Mouse (Mus musculus) embryonic facial prominence, embryonic 13.5 days (tissue): ENCODE measurements around the gene Gatad2b. TPM values are rescaled to one million over a fixed set of nuclear protein-coding genes. Genes with fewer than 3 reads are reported as not detected.

ENCODE experiments used
- ATAC-seq: fragments of 200-750 bp; cut with Nextera tagmentation; 2 replicates; pipeline ENCODE4 v1.8.0; 2017; ENCODE audit warnings: low read depth; ENCODE audit not compliant: insufficient number of reproducible peaks, insufficient read depth, low FRiP score, low TSS enrichment
- H3K27ac ChIP-seq: fragments of 300-500 bp; sonication (generic); 2 replicates; pipeline ENCODE4 v1.5.1; 2015; ENCODE audit warnings: moderate library complexity, mild to moderate bottlenecking, inconsistent platforms
- H3K27me3 ChIP-seq: fragments of 300-500 bp; sonication (generic); 2 replicates; pipeline ENCODE4 v1.6.1; 2015; ENCODE audit warnings: mild to moderate bottlenecking, inconsistent platforms
- H3K36me3 ChIP-seq: fragments of 300-500 bp; sonication (generic); 2 replicates; pipeline ENCODE4 v1.6.1; 2015; ENCODE audit warnings: mild to moderate bottlenecking, inconsistent platforms
- H3K4me1 ChIP-seq: fragments of 300-500 bp; sonication (generic); 2 replicates; pipeline ENCODE4 v1.6.1; 2015; ENCODE audit warnings: inconsistent platforms
- H3K4me2 ChIP-seq: fragments of 300-500 bp; sonication (generic); 2 replicates; pipeline ENCODE4 v1.6.1; 2015; ENCODE audit warnings: moderate library complexity, mild to moderate bottlenecking, inconsistent platforms
- H3K4me3 ChIP-seq: fragments of 300-500 bp; sonication (generic); 2 replicates; pipeline ENCODE4 v1.5.1; 2015; ENCODE audit warnings: mild to moderate bottlenecking, inconsistent platforms
- H3K9ac ChIP-seq: fragments of 300-500 bp; sonication (generic); 2 replicates; pipeline ENCODE4 v1.6.1; 2015; ENCODE audit warnings: mild to moderate bottlenecking, inconsistent platforms
- H3K9me3 ChIP-seq: fragments of 300-500 bp; sonication (generic); 2 replicates; pipeline ENCODE4 v1.6.1; 2016; ENCODE audit warnings: inconsistent platforms
- WGBS: fragments of 180-500 bp; shearing (Covaris S2); methylation state at CpG from one replicate; pipeline ENCODE4 v1.1.7; 2015; ENCODE audit warnings: mixed read lengths; 5-methylcytosine and 5-hydroxymethylcytosine counted together
- polyA plus RNA-seq: library from polyadenylated mRNA; unstranded; fragments of >200 nt; fragmentation: Nextera tagmentation; extraction: Ambion mirVana; gene quantifications from 2 replicates; pipeline ENCODE4 v1.2.1, GENCODE M21; 2015

Gatad2b gene
- polyA plus RNA-seq, 1 experiment from 2014 or later = 24.5 TPM

- WGBS = 91% methylated on average over 10 of the region's 10 CpGs
- Histone ChIP-seq H3K4me3 (peak overlapping the region; percentile 76; the same call in 1 of the 2 replicates), H3K4me2 (peak overlapping the region; percentile 92), H3K9ac (no peak overlapping the region; the same call in 1 of the 2 replicates), H3K36me3 (peaks cover 34% of the 10 kb centered on the region), H3K27ac (no peak overlapping the region), H3K27me3 (no peaks in the 10 kb centered on the region), H3K4me1 (peaks cover 45% of the 10 kb centered on the region), H3K9me3 (no peaks in the 10 kb centered on the region)
- no peak for ATAC-seq
Measured at GRCm38 (mm10) chr3:90386817-90387216, 93.8 kb downstream of the Gatad2b start.

GRCm38 (mm10) chr3:90387483-90387882, 94.5 kb downstream of the Gatad2b start:
- Histone ChIP-seq H3K9ac (peak overlapping the region; percentile 93), H3K27me3 (no peaks in the 10 kb centered on the region), H3K27ac (no peak overlapping the region), H3K4me3 (peak overlapping the region; percentile 76), H3K4me1 (peaks cover 50% of the 10 kb centered on the region), H3K9me3 (no peaks in the 10 kb centered on the region), H3K36me3 (peaks cover 41% of the 10 kb centered on the region), H3K4me2 (peak overlapping the region; percentile 92)
- ATAC-seq = no peak
- 58% methylated on average over 11 of the region's 11 CpGs for WGBS

DNA sequence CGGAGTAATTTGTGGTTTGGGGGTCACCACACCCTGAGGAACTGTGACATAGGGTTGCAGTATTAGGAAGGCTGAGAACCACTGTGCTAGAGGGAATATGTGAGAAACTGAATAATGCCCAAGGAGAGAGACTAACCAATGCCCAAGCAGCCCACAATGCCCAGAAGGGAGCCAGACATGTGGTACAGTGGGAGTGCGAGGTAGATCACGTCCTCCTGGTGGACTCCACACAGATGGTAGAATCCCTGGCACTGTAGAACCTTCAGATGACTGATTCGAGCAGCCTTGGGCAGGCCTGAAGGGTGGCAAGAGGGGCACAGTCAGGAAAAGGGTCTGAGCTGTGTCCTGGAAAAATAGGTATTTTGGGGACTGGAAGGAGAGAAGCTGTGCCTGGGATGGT, 95.2 kb downstream of the Gatad2b start:
- Histone ChIP-seq H3K4me3 (peak overlapping the region; percentile 76), H3K27me3 (no peaks in the 10 kb centered on the region), H3K36me3 (peaks cover 48% of the 10 kb centered on the region), H3K4me2 (peak overlapping the region; percentile 92), H3K4me1 (peaks cover 50% of the 10 kb centered on the region), H3K9ac (peak overlapping the region; percentile 93), H3K9me3 (no peaks in the 10 kb centered on the region), H3K27ac (peak overlapping the region; percentile 98)
- no peak for ATAC-seq
- WGBS = 59% methylated on average over 4 of the region's 4 CpGs

DNA sequence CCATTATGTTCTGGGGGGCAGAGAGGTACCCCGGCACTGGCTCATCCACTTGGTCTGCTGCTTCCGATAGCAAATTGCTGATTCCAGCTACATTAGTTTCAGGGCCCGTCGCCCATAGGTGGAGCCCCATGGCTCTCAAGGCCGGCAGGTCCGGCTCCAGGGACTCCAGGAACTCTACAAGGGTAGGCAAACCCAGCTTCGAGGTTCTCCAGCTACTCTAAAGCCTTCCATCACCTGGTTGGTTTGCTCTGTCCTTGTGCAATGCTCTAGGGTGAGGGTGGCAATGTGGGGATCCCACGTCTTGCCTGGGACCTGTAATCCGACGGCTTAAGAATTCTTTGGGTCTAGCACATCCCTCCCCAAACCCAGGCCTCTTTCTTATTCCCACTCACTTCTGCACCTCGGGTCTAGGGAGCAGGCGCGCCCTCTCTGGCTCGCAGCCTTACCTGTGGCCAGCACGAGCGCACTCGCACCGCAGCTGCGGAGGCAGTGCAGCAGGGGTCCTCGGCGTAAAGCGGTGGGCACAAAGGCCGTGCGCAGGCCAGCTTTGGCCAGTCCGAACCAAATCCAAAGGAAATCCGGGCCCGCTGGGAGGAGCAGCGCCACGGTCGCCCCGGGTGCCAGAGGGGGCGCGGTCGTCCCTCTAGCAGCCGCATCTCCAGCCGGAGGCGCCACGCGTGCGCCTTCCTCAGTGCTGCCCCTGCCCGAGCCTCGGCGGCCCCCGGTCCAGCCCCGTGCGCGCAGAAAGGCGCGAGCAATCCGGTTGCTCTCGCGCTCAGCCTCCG, 95.9 kb downstream of the Gatad2b start:
- no peaks in the 10 kb centered on the region for H3K9me3 ChIP-seq
- peak overlapping the region; percentile 92 for H3K4me2 ChIP-seq
- no peaks in the 10 kb centered on the region for H3K27me3 ChIP-seq
- WGBS = 3% methylated on average over 53 of the region's 53 CpGs
- ATAC-seq = peak; percentile 48
- H3K9ac ChIP-seq = peak overlapping the region; percentile 93
- H3K4me1 ChIP-seq = peaks cover 50% of the 10 kb centered on the region
- peak overlapping the region; percentile 76 for H3K4me3 ChIP-seq
- H3K27ac ChIP-seq = peak overlapping the region; percentile 98
- peaks cover 55% of the 10 kb centered on the region for H3K36me3 ChIP-seq

GRCm38 (mm10) chr3:90389511-90390490, 96.8 kb downstream of the Gatad2b start, which contains the start of gene Slc27a3:
TSS of gene Slc27a3 (minus strand) at chr3:90389938.
- Histone ChIP-seq H3K27me3 (no peaks in the 10 kb centered on the region), H3K4me1 (peaks cover 50% of the 10 kb centered on the region), H3K9me3 (no peaks in the 10 kb centered on the region), H3K9ac (peak within 1 kb of the TSS; percentile 93), H3K36me3 (peaks cover 61% of the 10 kb centered on the region), H3K4me2 (peak within 1 kb of the TSS; percentile 92), H3K27ac (peak within 1 kb of the TSS; percentile 98), H3K4me3 (peak within 1 kb of the TSS; percentile 76)
- under 1% methylated on average over 55 of the region's 55 CpGs for WGBS
- ATAC-seq = peak; percentile 63

DNA sequence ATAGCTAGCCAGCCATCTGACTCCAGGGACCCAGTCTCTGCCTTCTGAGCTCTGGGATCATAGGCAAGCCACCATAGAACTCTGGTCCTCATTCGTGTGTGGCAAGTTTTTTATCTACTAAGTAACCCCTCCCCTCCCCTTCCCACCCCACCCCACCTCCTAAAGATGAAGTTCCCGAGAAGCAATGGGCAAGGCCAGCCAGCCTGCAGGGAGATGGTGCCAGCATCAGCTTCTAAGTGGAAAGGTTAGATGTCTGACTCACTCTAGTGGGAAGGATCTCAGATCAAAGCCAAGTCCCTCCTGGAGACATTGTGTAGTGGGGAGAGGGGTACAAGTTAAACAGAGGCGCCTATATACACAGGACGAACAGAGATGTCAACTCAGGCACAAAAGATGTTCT, 98.0 kb downstream of the Gatad2b start:
- WGBS = 42% methylated on average over 4 of the region's 4 CpGs
- no peak for ATAC-seq
- H3K27me3 ChIP-seq = no peaks in the 10 kb centered on the region
- peaks cover 63% of the 10 kb centered on the region for H3K36me3 ChIP-seq
- peaks cover 50% of the 10 kb centered on the region for H3K4me1 ChIP-seq
- no peaks in the 10 kb centered on the region for H3K9me3 ChIP-seq
- H3K4me2 ChIP-seq = peak overlapping the region; percentile 92
- no peak overlapping the region for H3K4me3 ChIP-seq
- H3K27ac ChIP-seq = peak overlapping the region; percentile 98
- peak overlapping the region; percentile 93; the same call in 1 of the 2 replicates for H3K9ac ChIP-seq

GRCm38 (mm10) chr3:90391941-90392340, 99.0 kb downstream of the Gatad2b start:
- no peak overlapping the region for H3K9ac ChIP-seq
- H3K4me3 ChIP-seq = no peak overlapping the region
- no peak overlapping the region for H3K4me2 ChIP-seq
- no peaks in the 10 kb centered on the region for H3K27me3 ChIP-seq
- peaks cover 47% of the 10 kb centered on the region for H3K4me1 ChIP-seq
- no peaks in the 10 kb centered on the region for H3K9me3 ChIP-seq
- peaks cover 63% of the 10 kb centered on the region for H3K36me3 ChIP-seq
- 86% methylated on average over 8 of the region's 8 CpGs for WGBS
- no peak for ATAC-seq
- H3K27ac ChIP-seq = peak overlapping the region; percentile 98

DNA sequence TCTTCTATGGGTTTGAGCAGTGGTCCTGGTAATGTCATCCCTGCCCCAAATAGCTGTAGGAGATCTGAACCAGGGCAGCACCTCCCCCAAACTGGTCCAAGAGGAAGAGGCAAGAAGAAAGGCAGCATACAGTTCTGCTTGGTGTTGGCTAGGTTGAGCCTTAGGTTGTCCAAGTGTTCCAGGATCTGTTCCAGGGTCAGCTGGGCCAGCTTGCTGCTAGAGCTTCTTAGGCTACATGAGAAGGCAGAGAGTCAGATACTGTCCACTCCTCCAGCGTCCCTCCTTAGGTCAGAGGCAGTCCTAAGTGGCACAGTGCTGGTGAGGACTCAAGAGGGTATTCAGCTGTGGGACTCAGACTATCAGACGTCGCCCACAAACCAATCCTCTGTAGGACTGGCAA, 99.7 kb downstream of the Gatad2b start:
- Histone ChIP-seq H3K4me2 (no peak overlapping the region), H3K9ac (no peak overlapping the region)
- no peak for ATAC-seq

DNA sequence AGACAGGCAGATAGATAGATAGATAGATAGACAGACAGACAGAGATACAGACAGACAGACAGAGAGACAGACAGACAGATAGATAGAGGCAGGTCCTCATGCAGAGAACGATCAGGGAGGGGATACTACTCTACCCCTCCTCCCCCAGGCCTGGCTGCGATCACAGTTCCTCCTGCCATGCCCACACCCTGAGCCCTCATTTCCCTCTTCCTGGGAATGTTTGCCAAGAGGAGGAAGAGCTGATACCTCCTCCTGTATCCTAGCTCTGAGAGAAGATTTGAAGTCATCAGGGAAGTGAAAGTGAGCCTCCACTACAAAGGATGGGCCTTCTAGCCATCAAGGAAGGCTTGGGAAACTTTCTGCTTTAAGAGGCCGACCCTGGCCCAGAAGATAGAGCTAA, 102.7 kb downstream of the Gatad2b start:
- WGBS = 74% methylated on average over 3 of the region's 3 CpGs
- peaks cover 95% of the 10 kb centered on the region for H3K36me3 ChIP-seq
- ATAC-seq = no peak

More for the DNA sequence above, 99.7 kb downstream of the Gatad2b start:
- 89% methylated on average over 3 of the region's 3 CpGs for WGBS
- no peaks in the 10 kb centered on the region for H3K27me3 ChIP-seq
- H3K36me3 ChIP-seq = peaks cover 67% of the 10 kb centered on the region
- H3K9me3 ChIP-seq = no peaks in the 10 kb centered on the region
- H3K27ac ChIP-seq = no peak overlapping the region
- peaks cover 40% of the 10 kb centered on the region for H3K4me1 ChIP-seq
- no peak overlapping the region for H3K4me3 ChIP-seq

GRCm38 (mm10) chr3:90400993-90401392, 108.0 kb downstream of the Gatad2b start:
- Histone ChIP-seq H3K4me3 (no peak overlapping the region), H3K4me2 (no peak overlapping the region), H3K9me3 (no peaks in the 10 kb centered on the region), H3K36me3 (peaks cover 98% of the 10 kb centered on the region), H3K4me1 (no peaks in the 10 kb centered on the region), H3K27ac (no peak overlapping the region), H3K9ac (no peak overlapping the region), H3K27me3 (no peaks in the 10 kb centered on the region)
- WGBS = 82% methylated on average over 4 of the region's 4 CpGs
- ATAC-seq = no peak

More for the DNA sequence above, 102.7 kb downstream of the Gatad2b start:
- H3K27ac ChIP-seq = no peak overlapping the region
- H3K4me2 ChIP-seq = no peak overlapping the region
- H3K27me3 ChIP-seq = no peaks in the 10 kb centered on the region
- H3K4me3 ChIP-seq = no peak overlapping the region
- no peaks in the 10 kb centered on the region for H3K9me3 ChIP-seq
- H3K9ac ChIP-seq = no peak overlapping the region
- peaks cover 17% of the 10 kb centered on the region for H3K4me1 ChIP-seq

DNA sequence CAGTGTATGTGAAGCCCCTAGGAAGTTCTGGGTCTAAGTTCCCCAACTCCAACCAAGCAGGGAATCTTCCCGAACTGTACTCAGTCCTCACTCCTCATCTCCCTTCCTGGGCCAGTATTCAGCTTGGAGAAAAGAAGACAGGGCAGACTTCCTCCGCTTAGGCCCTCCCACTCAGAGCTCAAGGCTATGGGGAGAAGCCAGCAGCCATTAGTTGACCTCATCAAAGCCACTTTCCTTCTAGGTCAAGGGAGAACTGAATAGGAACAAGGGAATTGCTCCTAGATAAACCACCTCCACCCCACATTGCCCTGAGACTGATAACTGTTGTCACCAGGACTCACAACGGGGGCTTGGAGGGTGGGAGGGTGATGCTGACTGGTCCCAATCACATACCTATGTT, 111.1 kb downstream of the Gatad2b start:
- ATAC-seq = no peak
- 91% methylated on average over 3 of the region's 3 CpGs for WGBS
- H3K9ac ChIP-seq = no peak overlapping the region
- H3K4me1 ChIP-seq = no peaks in the 10 kb centered on the region
- H3K4me2 ChIP-seq = no peak overlapping the region
- H3K9me3 ChIP-seq = no peaks in the 10 kb centered on the region
- no peak overlapping the region for H3K27ac ChIP-seq
- no peaks in the 10 kb centered on the region for H3K27me3 ChIP-seq
- no peak overlapping the region for H3K4me3 ChIP-seq
- H3K36me3 ChIP-seq = peaks cover 99% of the 10 kb centered on the region
